Mouse (Mus musculus): ENCODE data around the gene Ankrd10. TPM values are rescaled to one million over a fixed set of nuclear protein-coding genes. Genes with fewer than 3 reads are reported as not detected.
A peak's percentile ranks its signal among the peaks of the same experiment; 100 is the strongest.
"Not testable (repeated sequence)": the region's sequence is repeated elsewhere in the genome, so short reads cannot be mapped to it uniquely, and the experiment has no call there.

The Ankrd10 gene
- polyA plus RNA-seq, 2 experiments from 2014 or later = 71.3 to 83.5 TPM

GRCm38 (mm10) chr8:11608848-11609247 lies 26.7 kb downstream of the Ankrd10 start:
- no peak for ATAC-seq

- ATAC-seq = peak; percentile 94
Observed at GRCm38 (mm10) chr8:11602006-11602680, 33.4 kb downstream of the Ankrd10 start.

GRCm38 (mm10) chr8:11600301-11600951 lies 35.1 kb downstream of the Ankrd10 start:
- no peak for ATAC-seq

- ATAC-seq = no peak
Observed at GRCm38 (mm10) chr8:11593222-11593884, 42.2 kb downstream of the Ankrd10 start.

- ATAC-seq = no peak
Observed at GRCm38 (mm10) chr8:11592296-11592695, 43.3 kb downstream of the Ankrd10 start.

GRCm38 (mm10) chr8:11591837-11592236 lies 43.7 kb downstream of the Ankrd10 start:
- ATAC-seq = no peak

- no peak for ATAC-seq
Observed at GRCm38 (mm10) chr8:11586374-11586745, 49.2 kb downstream of the Ankrd10 start.

- no peak for ATAC-seq
Observed at GRCm38 (mm10) chr8:11585513-11586373, 49.8 kb downstream of the Ankrd10 start.

GRCm38 (mm10) chr8:11575604-11576384 lies 59.8 kb downstream of the Ankrd10 start:
- no peak for ATAC-seq

GRCm38 (mm10) chr8:11574911-11575603 lies 60.5 kb downstream of the Ankrd10 start:
- ATAC-seq = no peak

- ATAC-seq = no peak
Observed at GRCm38 (mm10) chr8:11572428-11572827, 63.1 kb downstream of the Ankrd10 start.

- ATAC-seq = no peak
Observed at GRCm38 (mm10) chr8:11571950-11572349, 63.6 kb downstream of the Ankrd10 start.

GRCm38 (mm10) chr8:11570742-11571141 lies 64.8 kb downstream of the Ankrd10 start:
- no peak for ATAC-seq

GRCm38 (mm10) chr8:11569260-11570097 lies 66.1 kb downstream of the Ankrd10 start:
- no peak for ATAC-seq

GRCm38 (mm10) chr8:11568193-11568592 lies 67.4 kb downstream of the Ankrd10 start:
- ATAC-seq = not testable (repeated sequence)

GRCm38 (mm10) chr8:11564721-11565120 lies 70.8 kb downstream of the Ankrd10 start:
- no peak for ATAC-seq

GRCm38 (mm10) chr8:11564236-11564635 lies 71.3 kb downstream of the Ankrd10 start:
- no peak for ATAC-seq
